Mouse (Mus musculus) cerebellum, adult (tissue): ENCODE data around the gene Bmp3.

Experiments used
- ATAC-seq: cut with Nextera tagmentation; 2 replicates; pipeline ENCODE4 v1.9.2; 2017; ENCODE audit warnings: mild to moderate bottlenecking, moderate library complexity, mixed read lengths; ENCODE audit not compliant: insufficient number of reproducible peaks, low FRiP score, low TSS enrichment

Gene Bmp3

DNA sequence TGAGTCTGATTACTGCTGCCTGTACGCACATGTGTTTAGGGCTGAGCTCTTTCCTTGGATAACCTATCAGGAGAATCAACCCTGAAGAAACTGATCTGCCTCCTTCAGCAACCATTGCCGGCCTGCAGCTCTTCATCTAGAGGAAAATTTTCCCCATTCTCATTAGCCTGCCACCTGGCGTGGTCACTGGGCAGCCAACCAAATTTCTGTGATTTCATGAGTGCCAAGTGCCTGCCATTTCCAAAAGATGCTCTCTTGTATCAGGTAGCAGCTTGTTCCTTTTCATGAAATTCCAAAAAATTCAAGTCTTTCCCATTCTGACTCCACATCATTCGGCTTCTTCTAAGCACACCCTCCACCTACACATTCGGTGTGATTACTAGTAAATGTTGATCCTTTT is 46.7 kb downstream of the Bmp3 start:
- peak; percentile 49 for ATAC-seq

DNA sequence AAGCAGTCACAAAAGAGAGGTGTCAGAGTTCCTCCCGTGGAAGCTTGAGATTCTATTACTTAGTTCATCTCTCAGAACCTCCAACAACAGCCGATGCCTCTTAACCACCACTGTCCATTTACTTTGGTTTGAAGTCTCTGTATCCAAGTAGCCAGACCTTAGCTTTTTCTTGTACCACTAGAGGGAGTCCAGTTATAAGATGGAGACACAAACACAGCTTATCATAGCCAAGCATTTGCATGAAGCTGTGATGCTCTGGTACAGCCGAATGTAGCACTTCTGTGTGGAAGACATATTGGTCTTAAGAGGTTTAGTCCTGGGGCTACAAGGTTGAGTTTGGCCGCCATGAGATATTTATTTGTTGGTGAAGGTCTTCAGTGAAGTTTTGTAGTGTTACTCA is 48.1 kb downstream of the Bmp3 start:
- ATAC-seq: no peak

DNA sequence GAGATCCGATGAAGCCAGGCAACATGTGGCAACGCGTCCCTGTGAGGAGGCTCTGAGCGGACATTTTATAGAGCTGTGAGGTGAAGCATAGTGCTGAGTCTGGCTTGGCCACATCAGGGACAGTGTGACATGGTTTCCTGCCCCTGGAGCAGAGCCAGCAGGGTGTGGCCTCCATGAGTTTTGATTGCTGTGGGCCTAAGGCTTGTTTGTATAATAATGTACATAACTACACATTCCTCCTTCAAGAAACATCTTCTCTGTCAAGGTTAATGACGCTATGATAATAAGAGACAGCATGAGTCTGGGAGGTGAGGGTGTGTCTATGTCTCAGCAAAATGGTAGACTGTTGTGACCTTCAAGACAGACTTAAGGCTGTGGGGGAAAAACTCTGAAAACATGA is 64.5 kb downstream of the Bmp3 start:
- no peak for ATAC-seq

DNA sequence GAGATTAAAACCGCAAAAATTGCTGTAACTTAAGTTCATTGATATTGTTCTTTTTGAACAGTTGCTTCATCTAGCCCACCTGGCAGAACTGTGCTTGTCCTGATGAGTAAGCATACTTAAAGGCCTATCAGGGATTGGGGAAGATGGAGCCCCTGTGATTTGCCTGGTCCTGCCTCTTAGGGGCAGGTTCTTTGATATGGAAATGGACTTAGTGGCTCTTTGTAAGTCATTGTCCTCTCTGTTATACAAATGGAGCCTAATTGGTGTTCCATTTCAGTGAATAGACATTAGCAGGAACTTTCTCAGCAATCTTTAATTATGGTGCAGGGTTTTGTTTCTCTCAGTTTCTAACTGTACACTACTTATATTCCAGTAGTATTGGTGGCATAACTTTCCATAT is 67.4 kb downstream of the Bmp3 start:
- no peak for ATAC-seq

DNA sequence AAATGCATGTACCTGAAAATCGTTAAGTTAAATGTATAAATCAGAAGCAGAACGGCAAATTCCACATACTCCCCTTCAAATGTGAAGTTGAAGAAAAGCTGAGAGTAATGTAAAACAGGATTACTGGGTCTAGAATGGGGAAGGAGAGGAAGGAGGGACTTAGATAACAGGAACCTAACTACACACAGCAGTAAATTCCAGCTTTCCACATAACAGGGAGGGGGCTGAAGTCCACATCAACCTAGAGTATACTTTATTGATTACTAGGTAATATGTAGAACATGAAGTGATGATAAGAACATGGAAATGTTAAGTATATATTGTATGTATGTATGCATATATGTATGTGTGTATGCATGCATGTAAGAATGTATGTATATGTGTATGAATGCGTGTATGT is 68.7 kb downstream of the Bmp3 start:
- no peak for ATAC-seq
